Mouse (Mus musculus): Measurements from ENCODE around the gene Srebf2. TPM values are rescaled to one million over a fixed set of nuclear protein-coding genes. Genes with fewer than 3 reads are reported as not detected.

The Srebf2 gene
- polyA plus RNA-seq, 1 experiment from 2014 or later: 141 TPM

- H3K9ac ChIP-seq (replicated peaks; ENCODE audit: low read depth, low read length): no peak overlapping the region
- H3K36me3 ChIP-seq (ENCODE audit: control insufficient read depth, insufficient read depth, low read length): peaks cover 26% of the 10 kb centered on the region
- peaks cover 40% of the 10 kb centered on the region for H3K4me1 ChIP-seq (ENCODE audit: control insufficient read depth, insufficient read depth, low read length)
- no peak overlapping the region for H3K4me3 ChIP-seq (ENCODE audit: low read depth, low read length)
- WGBS: 30% methylated on average over 36 of the region's 36 CpGs
- no peaks in the 10 kb centered on the region for H3K27me3 ChIP-seq (ENCODE audit: control insufficient read depth, insufficient read depth, low read length)
- no peaks in the 10 kb centered on the region for H3K9me3 ChIP-seq (ENCODE audit: control insufficient read depth, low read length)
- H3K27ac ChIP-seq (ENCODE audit: low read depth, low read length): peak overlapping the region; percentile 67
- no peak overlapping the region for H3K4me2 ChIP-seq (ENCODE audit: low read depth, low read length)
- ATAC-seq (ENCODE audit: low read depth): peak; percentile 74
Measured at GRCm38 (mm10) chr15:82170437-82171377, 23.7 kb downstream of the Srebf2 start.

GRCm38 (mm10) chr15:82172648-82173047 is 25.7 kb downstream of the Srebf2 start:
- peaks cover 39% of the 10 kb centered on the region for H3K36me3 ChIP-seq (ENCODE audit: control insufficient read depth, insufficient read depth, low read length)
- no peaks in the 10 kb centered on the region for H3K9me3 ChIP-seq (ENCODE audit: control insufficient read depth, low read length)
- H3K27me3 ChIP-seq (ENCODE audit: control insufficient read depth, insufficient read depth, low read length): no peaks in the 10 kb centered on the region
- H3K4me2 ChIP-seq (ENCODE audit: low read depth, low read length): no peak overlapping the region
- no peak for ATAC-seq (ENCODE audit: low read depth)
- H3K4me1 ChIP-seq (ENCODE audit: control insufficient read depth, insufficient read depth, low read length): peaks cover 22% of the 10 kb centered on the region
- no peak overlapping the region for H3K27ac ChIP-seq (ENCODE audit: low read depth, low read length)
- 84% methylated on average over 8 of the region's 8 CpGs for WGBS
- no peak overlapping the region for H3K4me3 ChIP-seq (ENCODE audit: low read depth, low read length)
- no peak overlapping the region for H3K9ac ChIP-seq (replicated peaks; ENCODE audit: low read depth, low read length)

GRCm38 (mm10) chr15:82175091-82175490 is 28.1 kb downstream of the Srebf2 start:
- Histone ChIP-seq H3K4me2 (ENCODE audit: low read depth, low read length) (no peak overlapping the region), H3K27me3 (ENCODE audit: control insufficient read depth, insufficient read depth, low read length) (no peaks in the 10 kb centered on the region), H3K36me3 (ENCODE audit: control insufficient read depth, insufficient read depth, low read length) (peaks cover 62% of the 10 kb centered on the region), H3K9me3 (ENCODE audit: control insufficient read depth, low read length) (no peaks in the 10 kb centered on the region), H3K4me3 (ENCODE audit: low read depth, low read length) (no peak overlapping the region), H3K4me1 (ENCODE audit: control insufficient read depth, insufficient read depth, low read length) (peaks cover 12% of the 10 kb centered on the region), H3K27ac (ENCODE audit: low read depth, low read length) (no peak overlapping the region), H3K9ac (replicated peaks; ENCODE audit: low read depth, low read length) (no peak overlapping the region)
- WGBS: 97% methylated on average over 9 of the region's 9 CpGs
- no peak for ATAC-seq (ENCODE audit: low read depth)

GRCm38 (mm10) chr15:82177743-82178290 is 30.8 kb downstream of the Srebf2 start:
- no peak for ATAC-seq (ENCODE audit: low read depth)
- H3K9me3 ChIP-seq (ENCODE audit: control insufficient read depth, low read length): peaks cover 3% of the 10 kb centered on the region; the same call in 1 of the 2 replicates
- H3K27ac ChIP-seq (ENCODE audit: low read depth, low read length): no peak overlapping the region
- H3K4me1 ChIP-seq (ENCODE audit: control insufficient read depth, insufficient read depth, low read length): no peaks in the 10 kb centered on the region
- WGBS: 51% methylated on average over 7 of the region's 7 CpGs
- no peak overlapping the region for H3K4me2 ChIP-seq (ENCODE audit: low read depth, low read length)
- H3K4me3 ChIP-seq (ENCODE audit: low read depth, low read length): no peak overlapping the region
- H3K27me3 ChIP-seq (ENCODE audit: control insufficient read depth, insufficient read depth, low read length): no peaks in the 10 kb centered on the region
- H3K9ac ChIP-seq (replicated peaks; ENCODE audit: low read depth, low read length): no peak overlapping the region
- peaks cover 78% of the 10 kb centered on the region for H3K36me3 ChIP-seq (ENCODE audit: control insufficient read depth, insufficient read depth, low read length)

GRCm38 (mm10) chr15:82181131-82181530 is 34.1 kb downstream of the Srebf2 start:
- Histone ChIP-seq H3K9ac (replicated peaks; ENCODE audit: low read depth, low read length) (no peak overlapping the region), H3K4me1 (ENCODE audit: control insufficient read depth, insufficient read depth, low read length) (no peaks in the 10 kb centered on the region), H3K36me3 (ENCODE audit: control insufficient read depth, insufficient read depth, low read length) (peaks cover 92% of the 10 kb centered on the region), H3K27ac (ENCODE audit: low read depth, low read length) (no peak overlapping the region), H3K4me3 (ENCODE audit: low read depth, low read length) (no peak overlapping the region), H3K4me2 (ENCODE audit: low read depth, low read length) (no peak overlapping the region), H3K9me3 (ENCODE audit: control insufficient read depth, low read length) (peaks cover 3% of the 10 kb centered on the region; the same call in 1 of the 2 replicates), H3K27me3 (ENCODE audit: control insufficient read depth, insufficient read depth, low read length) (no peaks in the 10 kb centered on the region)
- WGBS: 87% methylated on average over 5 of the region's 5 CpGs
- ATAC-seq (ENCODE audit: low read depth): no peak

GRCm38 (mm10) chr15:82182311-82182710 is 35.3 kb downstream of the Srebf2 start:
- 97% methylated on average over 4 of the region's 4 CpGs for WGBS
- Histone ChIP-seq H3K9ac (replicated peaks; ENCODE audit: low read depth, low read length) (no peak overlapping the region), H3K4me2 (ENCODE audit: low read depth, low read length) (no peak overlapping the region), H3K27ac (ENCODE audit: low read depth, low read length) (no peak overlapping the region), H3K27me3 (ENCODE audit: control insufficient read depth, insufficient read depth, low read length) (no peaks in the 10 kb centered on the region), H3K9me3 (ENCODE audit: control insufficient read depth, low read length) (peaks cover 3% of the 10 kb centered on the region; the same call in 1 of the 2 replicates), H3K4me1 (ENCODE audit: control insufficient read depth, insufficient read depth, low read length) (no peaks in the 10 kb centered on the region), H3K36me3 (ENCODE audit: control insufficient read depth, insufficient read depth, low read length) (peaks cover 94% of the 10 kb centered on the region), H3K4me3 (ENCODE audit: low read depth, low read length) (no peak overlapping the region)
- ATAC-seq (ENCODE audit: low read depth): no peak

- Histone ChIP-seq H3K4me1 (ENCODE audit: control insufficient read depth, insufficient read depth, low read length) (no peaks in the 10 kb centered on the region), H3K4me3 (ENCODE audit: low read depth, low read length) (no peak overlapping the region), H3K27me3 (ENCODE audit: control insufficient read depth, insufficient read depth, low read length) (no peaks in the 10 kb centered on the region), H3K9ac (replicated peaks; ENCODE audit: low read depth, low read length) (no peak overlapping the region), H3K27ac (ENCODE audit: low read depth, low read length) (no peak overlapping the region), H3K36me3 (ENCODE audit: control insufficient read depth, insufficient read depth, low read length) (peaks cover 90% of the 10 kb centered on the region), H3K4me2 (ENCODE audit: low read depth, low read length) (no peak overlapping the region), H3K9me3 (ENCODE audit: control insufficient read depth, low read length) (peaks cover 3% of the 10 kb centered on the region; the same call in 1 of the 2 replicates)
- ATAC-seq (ENCODE audit: low read depth): no peak
- 83% methylated on average over 10 of the region's 10 CpGs for WGBS
Measured at GRCm38 (mm10) chr15:82183596-82183995, 36.6 kb downstream of the Srebf2 start.

GRCm38 (mm10) chr15:82184183-82184582 is 37.2 kb downstream of the Srebf2 start:
- Histone ChIP-seq H3K4me3 (ENCODE audit: low read depth, low read length) (no peak overlapping the region), H3K4me2 (ENCODE audit: low read depth, low read length) (no peak overlapping the region), H3K4me1 (ENCODE audit: control insufficient read depth, insufficient read depth, low read length) (no peaks in the 10 kb centered on the region), H3K27ac (ENCODE audit: low read depth, low read length) (no peak overlapping the region), H3K9me3 (ENCODE audit: control insufficient read depth, low read length) (peaks cover 3% of the 10 kb centered on the region; the same call in 1 of the 2 replicates), H3K9ac (replicated peaks; ENCODE audit: low read depth, low read length) (no peak overlapping the region), H3K36me3 (ENCODE audit: control insufficient read depth, insufficient read depth, low read length) (peaks cover 85% of the 10 kb centered on the region), H3K27me3 (ENCODE audit: control insufficient read depth, insufficient read depth, low read length) (no peaks in the 10 kb centered on the region)
- no peak for ATAC-seq (ENCODE audit: low read depth)
- 85% methylated on average over 7 of the region's 7 CpGs for WGBS

- no peaks in the 10 kb centered on the region for H3K27me3 ChIP-seq (ENCODE audit: control insufficient read depth, insufficient read depth, low read length)
- ATAC-seq (ENCODE audit: low read depth): no peak
- H3K4me2 ChIP-seq (ENCODE audit: low read depth, low read length): no peak overlapping the region
- H3K9me3 ChIP-seq (ENCODE audit: control insufficient read depth, low read length): peaks cover 3% of the 10 kb centered on the region; the same call in 1 of the 2 replicates
- WGBS: 89% methylated on average over 10 of the region's 10 CpGs
- no peak overlapping the region for H3K4me3 ChIP-seq (ENCODE audit: low read depth, low read length)
- H3K4me1 ChIP-seq (ENCODE audit: control insufficient read depth, insufficient read depth, low read length): no peaks in the 10 kb centered on the region
- H3K36me3 ChIP-seq (ENCODE audit: control insufficient read depth, insufficient read depth, low read length): peaks cover 83% of the 10 kb centered on the region
- no peak overlapping the region for H3K27ac ChIP-seq (ENCODE audit: low read depth, low read length)
- H3K9ac ChIP-seq (replicated peaks; ENCODE audit: low read depth, low read length): no peak overlapping the region
Measured at GRCm38 (mm10) chr15:82184656-82185055, 37.7 kb downstream of the Srebf2 start.

Data from neural tube, embryonic 14.5 days (tissue).